Mouse (Mus musculus) left cerebral cortex, postnatal 36 days (tissue): ENCODE measurements around the gene Olfr768. TPM values are rescaled to one million over a fixed set of nuclear protein-coding genes. Genes with fewer than 3 reads are reported as not detected.
"Not testable (repeated sequence)": the region's sequence is repeated elsewhere in the genome, so short reads cannot be mapped to it uniquely, and the experiment has no call there.

Experiments used
- DNase-seq, 2 experiments: peaks; one replicate each; pipeline ENCODE4 v3.0.0; 2021 to 2022; ENCODE audit warnings: low spot score in 2 of 2, mixed read lengths in 1 of 2
- intact Hi-C: fragments of 180-260 bp; cut with DNase I; formaldehyde crosslinking; loops from one replicate; pipeline ENCODE4 v1.15.1; 2025
- total RNA-seq, 2 experiments: library from RNA; stranded (reverse); gene quantifications; 2 replicates each; pipeline ENCODE4 v1.2.3; 2021

Gene Olfr768
- total RNA-seq = not detected

GRCm38 (mm10) chr10:129099275-129099674 lies at the start of gene Olfr768:
Olfr768 (minus strand) TSS chr10:129099375.
- no peak for DNase-seq
- intact Hi-C loops = no loop called here

GRCm38 (mm10) chr10:129138898-129139297 lies 39.7 kb upstream of the Olfr768 start, which contains the start of gene Olfr770:
Olfr770 (minus strand) TSS chr10:129138998.
- DNase-seq = no peak
- intact Hi-C loops = no loop called here

GRCm38 (mm10) chr10:129117761-129118160 lies 18.6 kb upstream of the Olfr768 start, which contains the start of gene Olfr769:
Olfr769 (minus strand) TSS chr10:129117861.
- DNase-seq = no peak
- intact Hi-C loops = no loop called here

- intact Hi-C loops = no loop called here
Measured at GRCm38 (mm10) chr10:129115146-129115545, 16.0 kb upstream of the Olfr768 start.

GRCm38 (mm10) chr10:129101231-129101630 lies 2.1 kb upstream of the Olfr768 start:
- DNase-seq = no peak
- intact Hi-C loops = no loop called here

More at GRCm38 (mm10) chr10:129115146-129115545, 16.0 kb upstream of the Olfr768 start:
- DNase-seq = no peak

- DNase-seq, intact Hi-C loops: not testable (repeated sequence)
Measured at GRCm38 (mm10) chr10:129082810-129083209, 16.4 kb downstream of the Olfr768 start, which contains the start of gene Olfr767. Olfr767 (minus strand) TSS chr10:129082910.

GRCm38 (mm10) chr10:129068877-129069276 lies 30.3 kb downstream of the Olfr768 start, which contains the start of gene Olfr766-ps1:
Olfr766-ps1 (minus strand) TSS chr10:129068977.
- DNase-seq = no peak
- intact Hi-C loops = no loop called here

- DNase-seq, intact Hi-C loops: not testable (repeated sequence)
Measured at GRCm38 (mm10) chr10:129049898-129050297, 49.3 kb downstream of the Olfr768 start, which contains the start of gene Olfr765. Olfr765 (minus strand) TSS chr10:129049998.

Other genes starting within 250 kb of the Olfr768 start
- 10 to 100 TPM; 12.6 to 14.7 TPM for gene Gdf11, start 207.7 kb downstream of the Olfr768 start, total RNA-seq
- gene Cd63, start 198.4 kb downstream of the Olfr768 start, total RNA-seq = 10 to 100 TPM; 59.5 to 64.6 TPM
- 1 to 10 TPM; 6.7 to 7.0 TPM for gene Rdh5, start 176.5 kb downstream of the Olfr768 start, total RNA-seq
- 10 to 100 TPM; 85.2 to 95.4 TPM for gene Bloc1s1, start 175.3 kb downstream of the Olfr768 start, total RNA-seq
- 10 to 100 TPM; 13.0 to 16.5 TPM for gene Itga7, start 165.6 kb downstream of the Olfr768 start, total RNA-seq
- not detected for gene Mettl7b, start 138.4 kb downstream of the Olfr768 start, total RNA-seq
- gene Olfr9, start 109.9 kb downstream of the Olfr768 start, total RNA-seq = not detected
- not detected for gene Olfr763, start 88.6 kb downstream of the Olfr768 start, total RNA-seq
- not detected for gene Olfr764-ps1, start 59.5 kb downstream of the Olfr768 start, total RNA-seq
- not detected for gene Olfr765, start 49.4 kb downstream of the Olfr768 start, total RNA-seq
- not detected for gene Olfr766-ps1, start 30.4 kb downstream of the Olfr768 start, total RNA-seq
- gene Olfr767, start 16.5 kb downstream of the Olfr768 start, total RNA-seq = not detected
- not detected for gene Olfr769, start 18.5 kb upstream of the Olfr768 start, total RNA-seq
- not detected for gene Olfr770, start 39.6 kb upstream of the Olfr768 start, total RNA-seq
- gene Olfr771, start 65.4 kb upstream of the Olfr768 start, total RNA-seq = not detected
- not detected for gene Olfr772, start 78.5 kb upstream of the Olfr768 start, total RNA-seq
- not detected for gene Olfr773, start 88.0 kb upstream of the Olfr768 start, total RNA-seq
- not detected for gene Olfr774, start 136.8 kb upstream of the Olfr768 start, total RNA-seq
- not detected for gene Olfr775, start 149.0 kb upstream of the Olfr768 start, total RNA-seq
- gene Olfr776, start 159.8 kb upstream of the Olfr768 start, total RNA-seq = not detected
- gene Olfr777, start 172.1 kb upstream of the Olfr768 start, total RNA-seq = not detected
- gene Olfr780, start 218.7 kb upstream of the Olfr768 start, total RNA-seq = not detected
- not detected for gene Olfr781, start 229.5 kb upstream of the Olfr768 start, total RNA-seq
- gene Olfr782, start 249.5 kb upstream of the Olfr768 start, total RNA-seq = not detected